Mouse (Mus musculus) E14TG2a.4 (cell line): ENCODE results near the gene Rcor2.

Experiments used
- CTCF ChIP-seq: conservative IDR thresholded peaks from 2 replicates; pipeline ENCODE4 v1.5.1; 2014; ENCODE audit warnings: low read length
- NANOG ChIP-seq: IDR thresholded peaks from 2 replicates; pipeline ENCODE4 v1.6.1; 2014; ENCODE audit warnings: borderline replicate concordance, low read length, mixed read lengths
- POU5F1 ChIP-seq: IDR thresholded peaks from 2 replicates; pipeline ENCODE4 v1.6.1; 2014; ENCODE audit warnings: low read length, borderline replicate concordance

DNA sequence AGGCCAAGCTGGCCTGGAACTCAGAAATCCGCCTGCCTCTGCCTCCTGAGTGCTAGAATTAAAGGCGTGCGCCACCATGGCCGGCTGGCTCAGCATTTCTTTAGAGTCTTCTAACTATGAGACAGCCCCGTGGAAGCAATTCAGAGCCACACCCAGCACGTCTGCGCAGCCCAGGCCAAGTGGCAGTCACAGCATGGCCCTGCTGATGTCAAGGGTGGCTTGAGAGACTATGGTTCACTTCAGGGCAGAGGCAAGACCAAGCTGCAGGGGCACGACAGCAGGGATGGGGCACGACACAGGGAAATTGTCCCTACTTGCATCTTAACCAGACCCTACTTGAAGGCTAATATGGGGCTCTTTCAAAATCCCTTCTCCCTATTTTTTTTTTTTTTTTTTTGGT, 31.7 kb upstream of the Rcor2 start:
- TF ChIP-seq CTCF (no peak), NANOG (no peak), POU5F1 (no peak)
